Mouse (Mus musculus) MEL (cell line): ENCODE results near the gene Fgfr2. TPM values are rescaled to one million over a fixed set of nuclear protein-coding genes. Genes with fewer than 3 reads are reported as not detected.
A peak's percentile ranks its signal among the peaks of the same experiment; 100 is the strongest.

Experiments used
- DNase-seq: peaks from one replicate; pipeline ENCODE4 v3.0.0; 2011; ENCODE audit warnings: low read depth, low spot score
- H3K27ac ChIP-seq: 2 replicates; pipeline ENCODE4 v1.5.1; 2012; ENCODE audit warnings: low read depth, mild to moderate bottlenecking, control low read depth, low read length, moderate library complexity; ENCODE audit not compliant: control insufficient read depth
- H3K27me3 ChIP-seq, 2 experiments: fragments of 150-350 bp in 1 of 2; sonication (generic) in 1 of 2; 2 replicates each; pipeline ENCODE4 v1.6.1; 2012; ENCODE audit warnings: low read length in 2 of 2, mild to moderate bottlenecking in 2 of 2, improper control_type of control experiment in 1 of 2, moderate library complexity in 1 of 2; ENCODE audit not compliant: insufficient read depth in 2 of 2, control insufficient read depth in 1 of 2
- H3K36me3 ChIP-seq, 2 experiments: 2 replicates each; pipeline ENCODE4 v1.6.1; 2012 to 2014; ENCODE audit warnings: low read length in 2 of 2, improper control_type of control experiment in 1 of 2, inconsistent platforms in 1 of 2, mild to moderate bottlenecking in 1 of 2; ENCODE audit not compliant: insufficient read depth in 2 of 2, control insufficient read depth in 1 of 2
- H3K4me1 ChIP-seq, 2 experiments: fragments of 150-350 bp in 1 of 2; sonication (generic) in 1 of 2; 2 replicates each; pipeline ENCODE4 v1.6.1; 2012; ENCODE audit warnings: low read length in 2 of 2, improper control_type of control experiment in 1 of 2, mild to moderate bottlenecking in 1 of 2; ENCODE audit not compliant: insufficient read depth in 2 of 2, control insufficient read depth in 1 of 2
- H3K4me3 ChIP-seq, 2 experiments: fragments of 150-350 bp in 1 of 2; sonication (generic) in 1 of 2; 2 replicates each; pipeline ENCODE4 v1.5.1; 2012; ENCODE audit warnings: low read depth in 2 of 2, low read length in 2 of 2, mild to moderate bottlenecking in 2 of 2, moderate library complexity in 2 of 2, control low read depth in 1 of 2, improper control_type of control experiment in 1 of 2; ENCODE audit not compliant: control insufficient read depth in 1 of 2, insufficient read depth in 1 of 2
- H3K79me2 ChIP-seq: 2 replicates; pipeline ENCODE4 v1.6.1; 2012; ENCODE audit warnings: mild to moderate bottlenecking, low read length, moderate library complexity; ENCODE audit not compliant: control insufficient read depth, poor library complexity, insufficient read depth
- H3K9ac ChIP-seq: 2 replicates; pipeline ENCODE4 v1.6.1; 2012; ENCODE audit warnings: low read depth, mild to moderate bottlenecking, control low read depth, low read length, moderate library complexity; ENCODE audit not compliant: control insufficient read depth, poor library complexity, severe bottlenecking
- H3K9me3 ChIP-seq: fragments of 150-350 bp; sonication (generic); replicated peaks from 2 replicates; pipeline ENCODE4 v1.6.1; 2012; ENCODE audit warnings: mild to moderate bottlenecking, low read length, improper control_type of control experiment, moderate library complexity; ENCODE audit not compliant: insufficient read depth
- BHLHE40 ChIP-seq: IDR thresholded peaks from 2 replicates; pipeline ENCODE4 v1.6.1; 2012; ENCODE audit warnings: low read depth, mild to moderate bottlenecking, inconsistent platforms, low read length, improper control_type of control experiment, borderline replicate concordance
- CHD1 ChIP-seq: IDR thresholded peaks from 2 replicates; pipeline ENCODE4 v1.6.1; 2012; ENCODE audit warnings: low read depth, mild to moderate bottlenecking, inconsistent platforms, low read length, improper control_type of control experiment
- CTCF ChIP-seq, 3 experiments: IDR thresholded peaks in 2 of 3; conservative IDR thresholded peaks in 1 of 3; 2 replicates each; pipeline ENCODE4 v1.5.1; 2011 to 2012; ENCODE audit warnings: low read length in 3 of 3, low read depth in 2 of 3, mild to moderate bottlenecking in 2 of 3, improper control_type of control experiment in 1 of 3, inconsistent platforms in 1 of 3, mixed read lengths in 1 of 3, moderate library complexity in 1 of 3; ENCODE audit not compliant: control insufficient read depth in 1 of 3, insufficient read depth in 1 of 3, poor library complexity in 1 of 3, severe bottlenecking in 1 of 3
- ELF1 ChIP-seq: IDR thresholded peaks from 2 replicates; pipeline ENCODE4 v1.6.1; 2014; ENCODE audit warnings: low read depth, mild to moderate bottlenecking, inconsistent platforms, low read length, improper control_type of control experiment, moderate library complexity
- EP300 ChIP-seq, 2 experiments: IDR thresholded peaks; 2 replicates each; pipeline ENCODE4 v1.6.1; 2011; ENCODE audit warnings: improper control_type of control experiment in 2 of 2, low read length in 2 of 2, low read depth in 1 of 2, mild to moderate bottlenecking in 1 of 2
- ETS1 ChIP-seq: IDR thresholded peaks from 2 replicates; pipeline ENCODE4 v1.6.1; 2012; ENCODE audit warnings: low read depth, mild to moderate bottlenecking, inconsistent platforms, low read length, improper control_type of control experiment, moderate library complexity
- GATA1 ChIP-seq: IDR thresholded peaks from 2 replicates; pipeline ENCODE4 v1.6.1; 2011; ENCODE audit warnings: low read depth, low read length, improper control_type of control experiment
- MXI1 ChIP-seq: IDR thresholded peaks from 2 replicates; pipeline ENCODE4 v1.6.1; 2011; ENCODE audit warnings: mild to moderate bottlenecking, low read depth, low read length, improper control_type of control experiment
- MYC ChIP-seq: IDR thresholded peaks from 2 replicates; pipeline ENCODE4 v1.6.1; 2011; ENCODE audit warnings: low read depth, mild to moderate bottlenecking, low read length, improper control_type of control experiment, moderate library complexity
- POLR2AphosphoS5 ChIP-seq: IDR thresholded peaks from 2 replicates; pipeline ENCODE4 v1.6.1; 2012; ENCODE audit warnings: low read depth, borderline replicate concordance, mild to moderate bottlenecking, inconsistent platforms, low read length, moderate library complexity, mixed read lengths
- RAD21 ChIP-seq: IDR thresholded peaks from 2 replicates; pipeline ENCODE4 v1.6.1; 2011; ENCODE audit warnings: mild to moderate bottlenecking, low read depth, low read length, improper control_type of control experiment
- SMC3 ChIP-seq: IDR thresholded peaks from 2 replicates; pipeline ENCODE4 v1.6.1; 2011; ENCODE audit warnings: low read depth, low read length, improper control_type of control experiment
- TAL1 ChIP-seq: IDR thresholded peaks from 2 replicates; pipeline ENCODE4 v1.6.1; 2012; ENCODE audit warnings: mild to moderate bottlenecking, inconsistent platforms, low read length, moderate library complexity, mixed read lengths
- UBTF ChIP-seq: IDR thresholded peaks from 2 replicates; pipeline ENCODE4 v1.6.1; 2012; ENCODE audit warnings: low read depth, mild to moderate bottlenecking, inconsistent platforms, low read length, improper control_type of control experiment, moderate library complexity, borderline replicate concordance; ENCODE audit not compliant: insufficient read depth
- USF2 ChIP-seq, 2 experiments: IDR thresholded peaks; 2 replicates each; pipeline ENCODE4 v1.6.1; 2011 to 2012; ENCODE audit warnings: improper control_type of control experiment in 2 of 2, low read length in 2 of 2, borderline replicate concordance in 1 of 2, inconsistent platforms in 1 of 2, low read depth in 1 of 2, mild to moderate bottlenecking in 1 of 2; ENCODE audit not compliant: insufficient read depth in 1 of 2
- ZC3H11A ChIP-seq: IDR thresholded peaks from 2 replicates; pipeline ENCODE4 v1.6.1; 2012; ENCODE audit warnings: low read depth, mild to moderate bottlenecking, inconsistent platforms, low read length, improper control_type of control experiment
- polyA plus RNA-seq, 2 experiments: library from polyadenylated mRNA; stranded (reverse) in 1 of 2; unstranded in 1 of 2; fragments of >175 nt in 1 of 2; fragments of >200 nt in 1 of 2; gene quantifications; 2 replicates each; pipeline versions ENCODE4 v1.2.1 to v1.2.4; 2012; ENCODE audit warnings: low replicate concordance in 2 of 2, low read depth in 1 of 2; ENCODE audit not compliant: insufficient read length in 2 of 2, insufficient read depth in 1 of 2, missing spikeins in 1 of 2
- total RNA-seq: library from RNA; depleted of rRNA; stranded (reverse); fragments of 300-350 nt; gene quantifications from 2 replicates; pipeline ENCODE4 v1.2.3, GENCODE M21; 2012

Fgfr2 gene
- total and polyA plus RNA-seq, 3 experiments = not detected

DNA sequence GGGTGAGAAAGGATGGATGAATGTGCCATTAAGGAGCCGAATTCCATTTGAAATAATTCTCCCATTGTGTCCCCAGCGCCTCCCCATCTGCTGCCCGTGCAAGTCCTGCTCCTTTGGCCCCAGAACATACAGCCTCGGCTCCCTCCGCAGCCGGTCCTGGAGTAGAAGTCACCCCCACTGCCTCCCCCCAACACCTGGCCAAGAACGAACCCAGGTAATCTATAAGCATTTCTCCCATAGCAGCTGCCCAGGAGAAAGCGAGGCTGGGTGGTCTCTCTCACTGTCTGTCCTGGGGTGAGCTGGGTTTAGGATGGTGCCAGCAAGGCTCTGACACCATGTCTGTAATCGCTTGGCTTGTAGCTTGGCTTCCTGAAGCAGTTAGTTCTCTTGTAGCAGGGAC lies 2448.6 kb downstream of the Fgfr2 start:
- H3K27ac ChIP-seq = no peak overlapping the region
- no peaks in the 10 kb centered on the region for H3K27me3 ChIP-seq
- H3K4me1 ChIP-seq = peaks cover 7 to 16% of the 10 kb centered on the region in 2 experiments; a peak in 3 of 4 replicates
- no peaks in the 10 kb centered on the region for H3K79me2 ChIP-seq
- no peak for TF ChIP-seq MXI1
- no peak for TF ChIP-seq SMC3
- TF ChIP-seq MYC = no peak
- H3K36me3 ChIP-seq = peaks cover 0 to 11% of the 10 kb centered on the region in 2 experiments; a peak in 3 of 4 replicates
- H3K9me3 ChIP-seq = no peaks in the 10 kb centered on the region
- no peak overlapping the region for H3K9ac ChIP-seq
- no peak overlapping the region for H3K4me3 ChIP-seq
- DNase-seq = no peak

DNA sequence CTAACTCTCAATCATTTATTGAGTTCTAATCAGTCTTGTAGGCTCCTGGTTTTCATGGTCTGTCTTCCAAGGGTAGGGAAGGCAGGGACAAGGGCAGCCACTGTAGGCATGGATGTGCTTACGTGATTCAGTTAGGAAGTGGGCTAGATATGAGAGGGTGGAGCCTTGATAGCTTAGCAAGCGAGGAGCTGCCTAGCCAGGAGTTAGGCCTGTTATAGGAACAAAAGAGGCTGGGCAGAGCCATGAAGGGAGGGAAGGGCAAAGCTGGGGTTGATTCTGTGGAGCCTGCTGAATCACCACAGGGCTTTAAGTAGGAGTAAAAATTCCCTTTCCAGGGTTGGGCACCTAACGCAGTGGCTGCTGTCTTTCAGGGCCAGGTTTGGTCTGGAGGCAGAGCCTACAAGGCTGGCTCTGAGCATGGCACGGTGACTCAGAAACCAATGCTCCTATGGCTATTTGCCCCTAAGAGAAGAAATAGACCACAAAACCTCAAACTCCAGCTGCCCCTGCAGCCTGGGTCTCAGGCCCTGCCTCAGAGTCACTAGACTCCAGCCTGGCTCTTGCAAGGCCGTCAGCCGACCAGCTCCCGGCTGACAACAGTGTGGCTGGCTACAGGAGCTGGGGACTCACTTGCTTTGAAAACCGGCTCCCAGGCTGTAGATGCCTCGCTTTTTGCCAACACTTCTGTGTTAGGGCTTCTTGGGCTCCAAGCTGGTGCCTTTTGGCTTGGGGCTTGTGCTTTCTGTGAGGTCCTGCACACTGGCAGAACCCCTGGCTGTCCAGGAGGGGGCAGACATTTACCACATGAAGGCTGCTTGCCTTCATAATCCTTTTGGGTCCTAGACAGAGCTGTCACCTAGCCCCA lies 2449.7 kb downstream of the Fgfr2 start:
- TF ChIP-seq RAD21 = peak; percentile 58
- TF ChIP-seq CTCF (IDR thresholded peaks at IDR 0.05 in 2 of 3, conservative IDR thresholded peaks at IDR 0.05 in 1 of 3; ENCODE audit: control insufficient read depth in 1 of 3, insufficient read depth in 1 of 3, low read depth in 2 of 3, low read length in 3 of 3, poor library complexity in 1 of 3, severe bottlenecking in 1 of 3) = peak; percentile 61 to 75 (median 73)
- 0 out of 2 replicates have a peak, but pooled peaks have one; percentile 5 for TF ChIP-seq ZC3H11A
- TF ChIP-seq POLR2AphosphoS5 = no peak
- peak; percentile 7 to 30; a peak in 1 of 4 replicates for TF ChIP-seq EP300 (IDR thresholded peaks at IDR 0.05; ENCODE audit: low read depth in 1 of 2, low read length in 2 of 2)
- peak; percentile 47 for TF ChIP-seq SMC3
- no peaks in the 10 kb centered on the region for H3K9me3 ChIP-seq
- peak overlapping the region; percentile 9; the same call in 1 of the 2 replicates for H3K9ac ChIP-seq
- H3K4me1 ChIP-seq = peaks cover 10 to 26% of the 10 kb centered on the region in 2 experiments; a peak in 3 of 4 replicates
- DNase-seq = peak; percentile 65
- H3K79me2 ChIP-seq = no peaks in the 10 kb centered on the region
- peaks cover 0 to 15% of the 10 kb centered on the region in 2 experiments; a peak in 3 of 4 replicates for H3K36me3 ChIP-seq
- H3K4me3 ChIP-seq = no peak overlapping the region
- no peaks in the 10 kb centered on the region for H3K27me3 ChIP-seq
- no peak overlapping the region for H3K27ac ChIP-seq

GRCm38 (mm10) chr7:130671301-130671700 lies 2451.8 kb downstream of the Fgfr2 start:
- TF ChIP-seq USF2 (IDR thresholded peaks at IDR 0.05; ENCODE audit: borderline replicate concordance in 1 of 2, insufficient read depth in 1 of 2, low read depth in 1 of 2, low read length in 2 of 2) (no peak), BHLHE40 (no peak), CHD1 (no peak), ETS1 (no peak), UBTF (no peak), TAL1 (no peak), ELF1 (no peak), GATA1 (no peak)
- Histone ChIP-seq H3K9me3 (no peaks in the 10 kb centered on the region), H3K27me3 (no peaks in the 10 kb centered on the region), H3K4me1 (peaks cover 10 to 26% of the 10 kb centered on the region in 2 experiments; a peak in 3 of 4 replicates), H3K27ac (no peak overlapping the region), H3K36me3 (peaks cover 0 to 18% of the 10 kb centered on the region in 2 experiments; a peak in 3 of 4 replicates), H3K79me2 (no peaks in the 10 kb centered on the region), H3K9ac (no peak overlapping the region), H3K4me3 (no peak overlapping the region)
- peak; percentile 43 for DNase-seq
